Mouse (Mus musculus) lung, postnatal 0 days (tissue): ENCODE measurements at regions not wholly inside any gene's neighbourhood (a gene's known extent, or its start where the extent isn't known, plus 50 kb on each side); places are given as distances from the start of the nearest gene placed in this dataset.

Source experiments
- ATAC-seq: fragments of 200-750 bp; cut with Nextera tagmentation; 2 replicates; pipeline ENCODE4 v1.8.0; 2017; ENCODE audit warnings: moderate library complexity
- DNase-seq: peaks from one replicate; pipeline ENCODE4 v3.0.0-alpha.2; 2016; ENCODE audit warnings: low spot score
- H3K27ac ChIP-seq: fragments of 300-500 bp; sonication (generic); 2 replicates; pipeline ENCODE4 v1.5.1; 2014; ENCODE audit warnings: antibody characterized with exemption, mild to moderate bottlenecking, low read length, mixed read lengths
- H3K27me3 ChIP-seq: fragments of 300-500 bp; sonication (generic); replicated peaks from 2 replicates; pipeline ENCODE4 v1.6.1; 2014; ENCODE audit warnings: low read length, mixed read lengths; ENCODE audit not compliant: insufficient read depth
- H3K36me3 ChIP-seq: fragments of 300-500 bp; sonication (generic); 2 replicates; pipeline ENCODE4 v1.6.1; 2014; ENCODE audit warnings: low read length, mixed read lengths; ENCODE audit not compliant: insufficient read depth
- H3K4me1 ChIP-seq: fragments of 300-500 bp; sonication (generic); 2 replicates; pipeline ENCODE4 v1.6.1; 2014; ENCODE audit warnings: antibody characterized with exemption, low read depth, low read length, mixed read lengths; ENCODE audit not compliant: insufficient read depth
- H3K4me2 ChIP-seq: fragments of 300-500 bp; sonication (generic); replicated peaks from 2 replicates; pipeline ENCODE4 v1.6.1; 2014; ENCODE audit warnings: low read depth, mild to moderate bottlenecking, low read length, moderate library complexity, mixed read lengths
- H3K4me3 ChIP-seq: fragments of 300-500 bp; sonication (generic); 2 replicates; pipeline ENCODE4 v1.5.1; 2014; ENCODE audit warnings: low read depth, low read length
- H3K9ac ChIP-seq: fragments of 300-500 bp; sonication (generic); replicated peaks from 2 replicates; pipeline ENCODE4 v1.6.1; 2014; ENCODE audit warnings: low read depth, mild to moderate bottlenecking
- H3K9me3 ChIP-seq: fragments of 300-500 bp; sonication (generic); 2 replicates; pipeline ENCODE4 v1.6.1; 2016; ENCODE audit warnings: low read length, mixed read lengths
- CTCF ChIP-seq: IDR thresholded peaks from 2 replicates; pipeline ENCODE4 v1.5.1; 2016; ENCODE audit warnings: antibody characterized with exemption, mild to moderate bottlenecking
- EP300 ChIP-seq: IDR thresholded peaks from 2 replicates; pipeline ENCODE4 v1.6.1; 2016; ENCODE audit warnings: antibody characterized with exemption, mild to moderate bottlenecking, control low read depth
- WGBS: fragments of 180-500 bp; shearing (Covaris S2); extraction: QIAGEN DNeasy Blood & Tissue Kit; methylation state at CpG from one replicate; pipeline ENCODE4 v1.1.7; 2014; 5-methylcytosine and 5-hydroxymethylcytosine counted together

GRCm38 (mm10) chr16:21298866-21299265 is 94.3 kb downstream of the Ephb3 start:
- 68% methylated on average over 7 of the region's 7 CpGs for WGBS
- ATAC-seq = no peak

DNA sequence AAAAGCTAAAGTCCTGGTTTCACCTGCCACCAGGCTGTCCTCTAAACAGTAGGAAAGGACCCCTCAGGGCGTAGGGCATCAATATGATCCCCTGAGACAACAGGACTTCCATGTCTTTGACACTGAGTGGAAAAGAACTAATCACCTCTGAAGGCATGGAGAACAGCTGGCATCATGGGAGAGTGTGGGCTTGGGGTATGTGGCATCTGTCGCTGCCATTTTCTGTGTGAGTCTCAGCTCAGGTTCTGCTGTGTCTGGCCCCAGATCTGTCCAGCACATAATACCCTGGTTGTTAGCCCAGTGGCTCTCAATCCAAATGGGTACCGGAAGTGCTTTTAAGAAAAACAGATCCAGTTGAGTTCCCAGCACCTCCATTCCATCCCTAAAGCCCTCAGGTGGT is 101.3 kb downstream of the Ephb3 start:
- Histone ChIP-seq H3K9ac (no peak overlapping the region), H3K4me3 (no peak overlapping the region), H3K9me3 (no peaks in the 10 kb centered on the region), H3K4me2 (no peak overlapping the region), H3K27ac (no peak overlapping the region), H3K27me3 (no peaks in the 10 kb centered on the region), H3K36me3 (no peaks in the 10 kb centered on the region), H3K4me1 (peaks cover 4% of the 10 kb centered on the region; the same call in 1 of the 2 replicates)
- WGBS = 86% methylated on average over 3 of the region's 3 CpGs
- DNase-seq (no peak), ATAC-seq (no peak)
- no peak for TF ChIP-seq CTCF

More at GRCm38 (mm10) chr16:21298866-21299265, 94.3 kb downstream of the Ephb3 start:
- no peaks in the 10 kb centered on the region for H3K27me3 ChIP-seq
- H3K4me2 ChIP-seq = no peak overlapping the region
- H3K9ac ChIP-seq = no peak overlapping the region
- H3K4me3 ChIP-seq = no peak overlapping the region
- no peak overlapping the region for H3K27ac ChIP-seq
- H3K9me3 ChIP-seq = no peaks in the 10 kb centered on the region
- peaks cover 4% of the 10 kb centered on the region; the same call in 1 of the 2 replicates for H3K4me1 ChIP-seq
- TF ChIP-seq CTCF (no peak), EP300 (no peak)
- no peaks in the 10 kb centered on the region for H3K36me3 ChIP-seq
- DNase-seq = no peak

DNA sequence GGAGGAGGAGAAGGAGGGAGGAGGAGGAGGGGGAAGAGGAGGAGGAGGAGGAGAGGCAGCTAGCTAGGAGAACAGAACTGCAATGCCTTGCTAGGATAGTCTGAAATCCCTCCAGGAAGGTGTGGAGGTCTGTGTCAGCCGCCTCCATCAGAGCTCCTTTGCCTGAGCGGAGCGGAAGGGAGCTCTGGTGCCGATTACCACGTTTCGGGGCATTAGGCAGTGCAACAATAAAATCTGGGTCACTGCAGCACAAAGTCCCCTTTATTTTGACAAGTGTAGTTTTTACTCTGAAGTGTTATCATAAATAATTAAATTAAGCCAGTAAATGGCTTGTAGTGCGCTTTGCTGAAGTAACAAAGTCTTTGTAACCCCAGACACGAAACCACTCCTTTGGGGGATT is 104.0 kb downstream of the Ephb3 start:
- Histone ChIP-seq H3K4me3 (no peak overlapping the region), H3K27ac (no peak overlapping the region), H3K4me1 (peaks cover 9% of the 10 kb centered on the region; the same call in 1 of the 2 replicates), H3K9ac (no peak overlapping the region), H3K27me3 (no peaks in the 10 kb centered on the region), H3K4me2 (no peak overlapping the region), H3K36me3 (no peaks in the 10 kb centered on the region), H3K9me3 (no peaks in the 10 kb centered on the region)
- 81% methylated on average over 8 of the region's 8 CpGs for WGBS
- DNase-seq = no peak
- no peak for TF ChIP-seq CTCF
- no peak for TF ChIP-seq EP300
- no peak for ATAC-seq

GRCm38 (mm10) chr16:21310636-21311615 is 106.4 kb downstream of the Ephb3 start:
- Histone ChIP-seq H3K4me3 (peak overlapping the region; percentile 38), H3K36me3 (no peaks in the 10 kb centered on the region), H3K27ac (peak overlapping the region; percentile 43), H3K4me1 (peaks cover 9% of the 10 kb centered on the region; the same call in 1 of the 2 replicates), H3K27me3 (no peaks in the 10 kb centered on the region), H3K9ac (0 out of 2 replicates have a peak overlapping the region, but pooled peaks have one; percentile 34), H3K4me2 (peak overlapping the region; percentile 79), H3K9me3 (no peaks in the 10 kb centered on the region)
- peak; percentile 81 for ATAC-seq
- 7% methylated on average over 35 of the region's 35 CpGs for WGBS
- TF ChIP-seq EP300 (no peak), CTCF (no peak)
- peak; percentile 79 for DNase-seq

DNA sequence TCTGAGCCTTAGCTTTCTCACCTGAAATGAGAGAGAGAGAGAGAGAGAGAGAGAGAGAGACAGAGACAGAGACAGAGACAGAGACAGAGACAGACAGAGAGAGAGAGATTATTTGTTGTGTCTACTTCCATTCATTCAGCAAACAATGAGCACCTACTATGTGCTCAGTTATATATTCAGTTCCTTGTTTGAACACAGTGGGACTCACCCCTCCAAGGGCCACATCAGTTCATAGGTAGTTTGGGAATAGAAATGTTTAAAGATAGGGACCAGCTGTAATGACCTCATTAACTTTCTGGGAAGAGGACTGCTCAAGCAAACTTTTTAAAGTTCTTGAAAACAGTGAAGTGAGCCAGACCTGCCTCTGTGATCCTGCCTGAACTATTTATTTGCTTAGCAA is 107.2 kb downstream of the Ephb3 start:
- Histone ChIP-seq H3K4me1 (peaks cover 9% of the 10 kb centered on the region; the same call in 1 of the 2 replicates), H3K4me3 (no peak overlapping the region), H3K27me3 (no peaks in the 10 kb centered on the region), H3K4me2 (no peak overlapping the region), H3K9me3 (no peaks in the 10 kb centered on the region), H3K36me3 (no peaks in the 10 kb centered on the region), H3K27ac (no peak overlapping the region), H3K9ac (no peak overlapping the region)
- no peak for TF ChIP-seq EP300
- no peak for TF ChIP-seq CTCF
- ATAC-seq (no peak), DNase-seq (peak; percentile 53)

DNA sequence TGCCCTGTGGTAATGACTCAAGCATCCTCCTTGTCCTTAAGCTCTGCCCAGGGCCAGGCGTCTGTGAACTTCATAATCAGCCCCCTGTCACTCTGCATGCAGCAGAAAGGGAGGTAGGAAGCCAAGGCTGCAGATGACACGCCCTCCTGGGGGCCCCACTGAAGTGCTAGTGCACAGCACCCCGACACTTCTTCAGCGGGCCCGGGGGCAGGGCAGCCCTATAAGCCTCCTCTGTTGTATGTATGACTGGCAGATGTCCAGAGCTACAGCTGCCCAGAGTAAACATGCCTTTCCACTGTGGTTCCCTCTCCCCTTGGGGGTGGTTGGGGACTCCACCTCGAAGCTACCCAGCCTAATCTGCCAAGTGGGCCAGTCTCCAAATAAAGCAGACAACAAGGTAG is 107.2 kb upstream of the Vps8 start:
- Histone ChIP-seq H3K27ac (no peak overlapping the region), H3K9ac (no peak overlapping the region), H3K4me1 (peaks cover 5% of the 10 kb centered on the region; the same call in 1 of the 2 replicates), H3K9me3 (no peaks in the 10 kb centered on the region), H3K27me3 (no peaks in the 10 kb centered on the region), H3K36me3 (no peaks in the 10 kb centered on the region), H3K4me2 (no peak overlapping the region), H3K4me3 (no peak overlapping the region)
- ATAC-seq (peak; percentile 46), DNase-seq (peak; percentile 56)
- TF ChIP-seq EP300 (no peak), CTCF (no peak)
- WGBS = 8% methylated on average over 6 of the region's 6 CpGs
